Mouse (Mus musculus) left cerebral cortex, postnatal 36 days (tissue): ENCODE data around the gene Homer2. TPM values are rescaled to one million over a fixed set of nuclear protein-coding genes. Genes with fewer than 3 reads are reported as not detected.

Source experiments
- DNase-seq, 2 experiments: peaks; one replicate each; pipeline ENCODE4 v3.0.0; 2021 to 2022; ENCODE audit warnings: low spot score in 2 of 2, mixed read lengths in 1 of 2
- intact Hi-C: fragments of 180-260 bp; cut with DNase I; formaldehyde crosslinking; loops from one replicate; pipeline ENCODE4 v1.15.1; 2025
- total RNA-seq, 2 experiments: library from RNA; stranded (reverse); gene quantifications; 2 replicates each; pipeline ENCODE4 v1.2.3; 2021

Homer2 gene
- total RNA-seq, 2 experiments from 2014 or later = 64.3 to 73.2 TPM

- DNase-seq = no peak
- intact Hi-C loops = loop anchor here (10.0 kb wide), 1 partner anchor 170 kb away; no protein-coding TSS in a partner anchor
Observed at GRCm38 (mm10) chr7:81604991-81605390, 102.3 kb downstream of the Homer2 start.

GRCm38 (mm10) chr7:81599379-81600280 is 107.7 kb downstream of the Homer2 start:
- peak; percentile 34 to 37 for DNase-seq
- intact Hi-C loops = loop anchor here (10.0 kb wide), 1 partner anchor 175 kb away; no protein-coding TSS in a partner anchor

GRCm38 (mm10) chr7:81597660-81598059 is 109.7 kb downstream of the Homer2 start:
- intact Hi-C loops = no loop called here

GRCm38 (mm10) chr7:81596086-81596485 is 111.2 kb downstream of the Homer2 start:
- intact Hi-C loops = no loop called here
- DNase-seq = no peak

More at GRCm38 (mm10) chr7:81597660-81598059, 109.7 kb downstream of the Homer2 start:
- DNase-seq = no peak

GRCm38 (mm10) chr7:81595056-81595455 is 112.3 kb downstream of the Homer2 start:
- no peak for DNase-seq
- intact Hi-C loops = no loop called here

GRCm38 (mm10) chr7:81593387-81593786 is 113.9 kb downstream of the Homer2 start:
- DNase-seq = no peak
- intact Hi-C loops = no loop called here

GRCm38 (mm10) chr7:81592686-81593085 is 114.6 kb downstream of the Homer2 start:
- no peak for DNase-seq
- intact Hi-C loops = no loop called here

GRCm38 (mm10) chr7:81587238-81587637 is 120.1 kb downstream of the Homer2 start:
- no peak for DNase-seq
- intact Hi-C loops = no loop called here

- intact Hi-C loops = no loop called here
- DNase-seq = no peak
Observed at GRCm38 (mm10) chr7:81585326-81585725, 122.0 kb downstream of the Homer2 start.

GRCm38 (mm10) chr7:81583512-81583911 is 123.8 kb downstream of the Homer2 start:
- no peak for DNase-seq
- intact Hi-C loops = no loop called here

GRCm38 (mm10) chr7:81579312-81579711 is 128.0 kb downstream of the Homer2 start:
- intact Hi-C loops = loop anchor here (10.0 kb wide), 1 partner anchor 195 kb away; no protein-coding TSS in a partner anchor

GRCm38 (mm10) chr7:81578413-81578812 is 128.9 kb downstream of the Homer2 start:
- no peak for DNase-seq
- intact Hi-C loops = loop anchor here (10.0 kb wide), 1 partner anchor 196 kb away; no protein-coding TSS in a partner anchor

More at GRCm38 (mm10) chr7:81579312-81579711, 128.0 kb downstream of the Homer2 start:
- no peak for DNase-seq

GRCm38 (mm10) chr7:81577872-81578271 is 129.5 kb downstream of the Homer2 start:
- intact Hi-C loops = loop anchor here (10.0 kb wide), 1 partner anchor 197 kb away; no protein-coding TSS in a partner anchor
- DNase-seq = no peak

- no peak for DNase-seq
- intact Hi-C loops = loop anchor here (10.0 kb wide), 1 partner anchor 199 kb away; no protein-coding TSS in a partner anchor
Observed at GRCm38 (mm10) chr7:81575606-81576005, 131.7 kb downstream of the Homer2 start.

GRCm38 (mm10) chr7:81573821-81574220 is 133.5 kb downstream of the Homer2 start:
- intact Hi-C loops = loop anchor here (5.0 to 10.0 kb wide), 2 partner anchors 52 to 201 kb away; no protein-coding TSS in a partner anchor

GRCm38 (mm10) chr7:81573397-81573796 is 133.9 kb downstream of the Homer2 start:
- intact Hi-C loops = loop anchor here (5.0 to 10.0 kb wide), 2 partner anchors 51 to 201 kb away; no protein-coding TSS in a partner anchor
- DNase-seq = no peak

More at GRCm38 (mm10) chr7:81573821-81574220, 133.5 kb downstream of the Homer2 start:
- no peak for DNase-seq

- intact Hi-C loops = loop anchor here (5.0 to 10.0 kb wide), 2 partner anchors 50 to 202 kb away; no protein-coding TSS in a partner anchor
- no peak for DNase-seq
Observed at GRCm38 (mm10) chr7:81572610-81573268, 134.6 kb downstream of the Homer2 start.

GRCm38 (mm10) chr7:81571941-81572441 is 135.3 kb downstream of the Homer2 start:
- intact Hi-C loops = loop anchor here (2.0 to 10.0 kb wide), 3 partner anchors 50 to 203 kb away; partner anchors contain the start of gene Cpeb1
- no peak for DNase-seq

GRCm38 (mm10) chr7:81571108-81571940 is 136.0 kb downstream of the Homer2 start, which contains the start of gene Whamm:
TSS of gene Whamm (plus strand) at chr7:81571266.
- peak; percentile 89 to 90 for DNase-seq
- intact Hi-C loops = loop anchor here (2.0 to 10.0 kb wide), 3 partner anchors 49 to 203 kb away; partner anchors contain the start of gene Cpeb1
